Mouse (Mus musculus) bone marrow macrophage, adult 2 months (primary cell): ENCODE data around the gene Zfp39. TPM values are rescaled to one million over a fixed set of nuclear protein-coding genes. Genes with fewer than 3 reads are reported as not detected.

Source experiments
- H3K27ac ChIP-seq: 2 replicates; pipeline ENCODE4 v1.5.1; 2012; ENCODE audit warnings: low read depth, low read length; ENCODE audit not compliant: insufficient read depth
- H3K4me1 ChIP-seq: 2 replicates; pipeline ENCODE4 v1.6.1; 2012; ENCODE audit warnings: low read length; ENCODE audit not compliant: control insufficient read depth, insufficient read depth
- H3K4me3 ChIP-seq: 2 replicates; pipeline ENCODE4 v1.5.1; 2012; ENCODE audit warnings: mild to moderate bottlenecking, low read length, moderate library complexity; ENCODE audit not compliant: insufficient read depth
- CTCF ChIP-seq: IDR thresholded peaks from 2 replicates; pipeline ENCODE4 v1.5.1; 2012; ENCODE audit warnings: low read depth, mild to moderate bottlenecking, low read length, moderate library complexity
- POLR2A ChIP-seq: IDR thresholded peaks from 2 replicates; pipeline ENCODE4 v1.6.1; 2012; ENCODE audit warnings: mild to moderate bottlenecking, low read depth, low read length, borderline replicate concordance
- polyA plus RNA-seq: library from polyadenylated mRNA; stranded (reverse); fragments of >200 nt; gene quantifications from 2 replicates; pipeline ENCODE4 v1.2.4, GENCODE M21; 2012; ENCODE audit not compliant: missing spikeins, insufficient read depth, insufficient read length

Gene Zfp39
- polyA plus RNA-seq, 1 experiment = 4.0 TPM

DNA sequence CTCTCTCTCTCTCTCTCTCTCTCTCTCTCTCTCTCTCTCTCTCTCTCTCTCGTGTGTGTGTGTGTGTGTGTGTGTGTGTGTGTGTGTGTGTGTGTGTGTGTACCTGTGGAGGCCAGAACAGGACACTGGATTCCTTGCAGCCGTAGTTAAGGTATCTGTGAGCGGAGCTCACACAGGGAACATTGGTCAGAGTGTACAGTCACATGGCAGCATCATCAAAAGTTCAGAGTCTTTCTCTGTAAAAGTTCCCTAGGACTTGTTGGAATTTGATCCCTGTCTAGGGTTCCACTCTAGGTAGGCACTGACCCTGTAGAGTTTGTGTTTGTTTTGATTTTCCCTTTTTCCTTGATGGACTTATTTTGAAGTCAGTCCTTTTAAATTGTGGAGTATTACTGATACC, 22.6 kb upstream of the Zfp39 start:
- Histone ChIP-seq H3K4me3 (no peak overlapping the region), H3K27ac (no peak overlapping the region), H3K4me1 (peaks cover 5% of the 10 kb centered on the region)
- TF ChIP-seq CTCF (no peak), POLR2A (no peak)

GRCm38 (mm10) chr11:58922420-58922819, 18.4 kb upstream of the Zfp39 start:
- TF ChIP-seq POLR2A (no peak), CTCF (no peak)

GRCm38 (mm10) chr11:58918759-58919158, 14.7 kb upstream of the Zfp39 start:
- TF ChIP-seq CTCF (no peak), POLR2A (no peak)
- Histone ChIP-seq H3K4me3 (no peak overlapping the region), H3K4me1 (peaks cover 6% of the 10 kb centered on the region; the same call in 1 of the 2 replicates), H3K27ac (no peak overlapping the region)

More at GRCm38 (mm10) chr11:58922420-58922819, 18.4 kb upstream of the Zfp39 start:
- Histone ChIP-seq H3K4me3 (no peak overlapping the region), H3K4me1 (peaks cover 7% of the 10 kb centered on the region), H3K27ac (no peak overlapping the region)

- peaks cover 6% of the 10 kb centered on the region; the same call in 1 of the 2 replicates for H3K4me1 ChIP-seq
Measured at GRCm38 (mm10) chr11:58917745-58918366, 13.8 kb upstream of the Zfp39 start, which contains the start of gene Btnl10. Btnl10 (plus strand) TSS chr11:58917908.

GRCm38 (mm10) chr11:58916879-58917744, 13.1 kb upstream of the Zfp39 start:
- H3K27ac ChIP-seq = no peak overlapping the region
- TF ChIP-seq POLR2A = no peak
- peak; percentile 68 for TF ChIP-seq CTCF
- H3K4me3 ChIP-seq = no peak overlapping the region
- H3K4me1 ChIP-seq = peaks cover 6% of the 10 kb centered on the region; the same call in 1 of the 2 replicates

More at GRCm38 (mm10) chr11:58917745-58918366, 13.8 kb upstream of the Zfp39 start, which contains the start of gene Btnl10:
- no peak for TF ChIP-seq CTCF
- TF ChIP-seq POLR2A = no peak
- no peak within 1 kb of the TSS for H3K27ac ChIP-seq
- H3K4me3 ChIP-seq = no peak within 1 kb of the TSS

DNA sequence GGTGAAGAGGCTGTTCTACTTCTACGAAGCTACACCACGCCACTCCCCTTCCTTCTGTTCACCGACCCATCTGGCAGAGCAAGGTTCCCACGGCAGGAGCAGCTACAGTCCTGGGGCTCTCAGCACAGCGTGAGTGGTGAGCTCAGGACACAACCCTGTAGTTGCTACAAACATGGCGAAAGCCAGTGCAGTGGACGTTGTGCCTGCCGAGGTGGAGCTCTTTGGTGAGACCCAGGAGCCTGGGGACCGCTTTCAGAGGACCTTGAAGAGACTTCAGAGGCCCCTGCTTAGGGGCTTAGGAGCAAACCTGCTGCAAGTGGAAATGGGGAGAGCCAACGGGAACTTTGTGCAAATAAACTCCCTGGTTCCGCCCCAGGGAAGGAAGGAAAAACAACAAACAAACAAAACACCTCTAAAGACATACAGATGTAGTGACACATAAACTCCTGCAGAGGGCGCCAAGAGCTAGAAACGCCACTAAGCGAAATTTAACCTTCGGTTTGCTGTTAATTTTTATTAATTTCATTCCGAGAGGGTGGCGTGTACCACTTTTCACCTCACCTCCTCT, 10.5 kb upstream of the Zfp39 start:
- H3K4me3 ChIP-seq = peak overlapping the region; percentile 40
- peak; percentile 47; the same call in 1 of the 2 replicates for TF ChIP-seq CTCF
- no peak for TF ChIP-seq POLR2A
- H3K4me1 ChIP-seq = peaks cover 6% of the 10 kb centered on the region; the same call in 1 of the 2 replicates
- no peak overlapping the region for H3K27ac ChIP-seq

DNA sequence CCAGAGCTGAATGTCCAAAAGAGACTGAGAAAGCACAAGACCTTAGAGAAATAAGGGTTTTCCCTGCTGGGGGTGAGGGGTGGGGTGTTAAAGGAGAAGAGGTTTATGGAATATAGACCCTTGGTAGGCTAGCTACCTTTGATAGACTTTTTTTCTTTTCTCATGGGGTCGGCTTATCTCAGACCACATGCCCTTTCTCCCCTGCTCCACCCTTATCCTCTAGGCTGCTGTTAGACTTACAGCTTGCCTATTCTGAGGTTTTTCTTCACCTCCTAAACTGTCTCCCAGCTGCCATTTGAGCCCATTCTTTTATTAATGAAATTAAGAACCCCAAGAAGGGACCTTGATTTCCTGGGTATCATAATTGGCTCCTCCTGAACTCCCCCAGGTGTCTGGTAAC, 9.8 kb upstream of the Zfp39 start:
- no peak overlapping the region for H3K27ac ChIP-seq
- H3K4me1 ChIP-seq = 0 out of 2 replicates have a peak, but pooled peaks cover 2% of the 10 kb centered on the region
- TF ChIP-seq POLR2A = no peak
- TF ChIP-seq CTCF = no peak
- no peak overlapping the region for H3K4me3 ChIP-seq

DNA sequence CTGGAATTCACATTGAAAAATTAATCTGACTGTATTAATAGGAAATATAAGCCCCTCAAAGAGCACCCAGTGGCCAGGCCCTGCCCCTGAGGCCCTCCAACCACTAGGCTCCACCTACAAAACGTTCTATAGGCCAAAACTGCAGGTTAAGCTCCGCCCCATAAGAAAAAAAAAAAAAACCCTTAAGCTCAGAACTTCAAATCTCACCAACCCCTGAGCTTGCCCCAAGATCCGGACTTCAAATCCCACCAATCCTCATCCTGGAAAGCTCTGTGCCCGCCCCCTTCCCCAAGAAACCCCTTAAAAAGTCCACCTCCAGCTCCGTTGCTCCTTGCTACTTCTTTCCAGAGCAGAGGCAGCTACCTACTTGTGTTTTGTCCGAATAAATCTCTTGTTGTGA, 813 bp upstream of the Zfp39 start:
- no peak for TF ChIP-seq CTCF
- TF ChIP-seq POLR2A = no peak
- Histone ChIP-seq H3K27ac (no peak overlapping the region), H3K4me3 (no peak overlapping the region), H3K4me1 (peaks cover 4% of the 10 kb centered on the region)

- H3K4me3 ChIP-seq = peak overlapping the region; percentile 72
- no peak for TF ChIP-seq POLR2A
- TF ChIP-seq CTCF = no peak
Measured at GRCm38 (mm10) chr11:58904410-58904718, 339 bp upstream of the Zfp39 start.

More at GRCm38 (mm10) chr11:58904410-58904718, 339 bp upstream of the Zfp39 start:
- Histone ChIP-seq H3K27ac (0 out of 2 replicates have a peak overlapping the region, but pooled peaks have one; percentile 47), H3K4me1 (peaks cover 4% of the 10 kb centered on the region)
